Mouse (Mus musculus) heart, embryonic 15.5 days (tissue): ENCODE measurements around the gene Emb. TPM values are rescaled to one million over a fixed set of nuclear protein-coding genes. Genes with fewer than 3 reads are reported as not detected.

Experiments used
- ATAC-seq: fragments of 200-750 bp; cut with Nextera tagmentation; replicated peaks from 2 replicates; pipeline ENCODE4 v1.8.0; 2017; ENCODE audit warnings: low read depth, moderate TSS enrichment; ENCODE audit not compliant: insufficient number of reproducible peaks, insufficient read depth, low FRiP score
- H3K27ac ChIP-seq: fragments of 300-500 bp; sonication (generic); 2 replicates; pipeline ENCODE4 v1.5.1; 2015; ENCODE audit warnings: mild to moderate bottlenecking, inconsistent platforms
- H3K27me3 ChIP-seq: fragments of 300-500 bp; sonication (generic); 2 replicates; pipeline ENCODE4 v1.6.1; 2015; ENCODE audit warnings: inconsistent platforms
- H3K36me3 ChIP-seq: fragments of 300-500 bp; sonication (generic); 2 replicates; pipeline ENCODE4 v1.6.1; 2015; ENCODE audit warnings: mild to moderate bottlenecking, inconsistent platforms
- H3K4me1 ChIP-seq: fragments of 300-500 bp; sonication (generic); replicated peaks from 2 replicates; pipeline ENCODE4 v1.6.1; 2015; ENCODE audit warnings: inconsistent platforms
- H3K4me2 ChIP-seq: fragments of 300-500 bp; sonication (generic); 2 replicates; pipeline ENCODE4 v1.6.1; 2015; ENCODE audit warnings: inconsistent platforms, mild to moderate bottlenecking, moderate library complexity
- H3K4me3 ChIP-seq: fragments of 300-500 bp; sonication (generic); 2 replicates; pipeline ENCODE4 v1.5.1; 2015; ENCODE audit warnings: mild to moderate bottlenecking, inconsistent platforms
- H3K9ac ChIP-seq: fragments of 300-500 bp; sonication (generic); 2 replicates; pipeline ENCODE4 v1.6.1; 2015; ENCODE audit warnings: mild to moderate bottlenecking, inconsistent platforms
- H3K9me3 ChIP-seq: fragments of 300-500 bp; sonication (generic); replicated peaks from 2 replicates; pipeline ENCODE4 v1.6.1; 2016; ENCODE audit warnings: inconsistent platforms
- WGBS: fragments of 180-500 bp; shearing (Covaris S2); methylation state at CpG from one replicate; pipeline ENCODE4 v1.1.7; 2015; ENCODE audit warnings: mixed read lengths; 5-methylcytosine and 5-hydroxymethylcytosine counted together
- polyA plus RNA-seq: library from polyadenylated mRNA; unstranded; fragments of >200 nt; fragmentation: Nextera tagmentation; extraction: Ambion mirVana; gene quantifications from 2 replicates; pipeline ENCODE4 v1.2.1, GENCODE M21; 2015

Emb gene
- polyA plus RNA-seq, 1 experiment from 2014 or later: 5.7 TPM

DNA sequence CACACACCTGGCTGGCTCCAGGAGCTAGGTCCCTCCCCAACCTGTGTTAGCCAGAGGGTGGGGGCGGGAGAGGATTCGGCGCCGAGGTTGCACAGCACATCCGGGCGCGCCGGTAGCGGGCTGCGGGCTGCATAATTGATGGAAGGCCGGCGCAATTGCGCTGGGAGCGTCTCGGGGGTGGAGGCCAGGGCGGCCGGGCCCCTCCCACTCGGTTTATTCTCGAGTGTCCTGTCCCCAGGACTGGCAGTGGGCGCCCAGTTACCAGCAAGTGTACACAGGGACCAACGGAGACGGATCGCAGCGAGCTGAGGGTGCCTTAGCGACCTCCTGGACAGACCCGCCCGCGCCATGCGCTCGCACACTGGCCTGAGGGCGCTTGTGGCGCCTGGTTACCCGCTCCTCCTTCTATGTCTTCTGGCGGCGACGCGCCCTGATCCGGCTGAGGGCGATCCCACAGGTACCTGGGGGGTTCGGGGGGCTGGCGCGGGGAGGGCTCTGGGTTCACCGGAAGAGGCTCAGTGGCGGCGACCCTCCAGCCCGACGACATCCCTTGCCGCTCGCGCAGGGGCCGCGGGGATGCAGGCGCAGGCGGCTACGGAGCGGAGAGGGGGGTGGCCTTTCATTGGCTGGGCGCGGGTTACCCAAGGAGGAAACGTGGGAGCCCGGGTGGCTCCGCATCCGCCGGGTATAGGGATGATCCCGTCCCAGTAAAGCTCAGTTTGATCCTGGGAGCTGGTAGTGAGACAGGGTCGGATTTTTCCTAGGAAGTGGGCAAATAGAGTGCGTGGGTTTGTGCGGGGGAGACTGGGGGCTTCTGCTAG is 12.4 kb downstream of the Emb start, which contains the start of gene Gm17509:
TSS of gene Gm17509 (minus strand) at position 575 of the 821 bp plus-strand sequence.
- Histone ChIP-seq H3K4me2 (peak within 1 kb of the TSS; percentile 99), H3K9ac (peak within 1 kb of the TSS; percentile 58), H3K4me1 (peaks cover 14% of the 10 kb centered on the region), H3K9me3 (no peaks in the 10 kb centered on the region), H3K27ac (peak within 1 kb of the TSS; percentile 15; the same call in 1 of the 2 replicates), H3K4me3 (peak within 1 kb of the TSS; percentile 70), H3K27me3 (peaks cover 7% of the 10 kb centered on the region), H3K36me3 (no peaks in the 10 kb centered on the region)
- ATAC-seq: peak; percentile 59; the same call in 1 of the 2 replicates
- under 1% methylated on average over 67 of the region's 67 CpGs for WGBS

DNA sequence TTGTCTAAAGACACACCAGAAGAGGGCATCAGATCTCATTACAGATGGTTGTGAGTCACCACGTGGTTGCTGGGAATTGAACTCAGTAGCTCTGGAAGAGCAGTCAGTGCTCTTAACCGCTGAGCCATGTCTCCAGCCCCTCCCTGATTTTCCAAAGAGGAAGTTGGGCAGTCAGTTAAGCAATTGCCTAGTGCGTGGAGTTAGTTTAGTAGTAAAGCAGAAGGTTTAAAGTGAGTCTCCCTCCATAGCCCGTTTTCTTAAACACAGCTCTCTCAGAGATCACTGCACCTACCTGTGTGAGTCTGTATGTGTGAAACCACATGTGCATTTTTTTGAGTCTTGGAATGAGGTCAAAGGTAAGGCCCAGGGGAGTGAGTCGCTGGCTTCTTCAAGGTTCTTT is 14.8 kb downstream of the Emb start:
- H3K4me1 ChIP-seq: peaks cover 14% of the 10 kb centered on the region
- ATAC-seq: no peak
- 58% methylated on average over 5 of the region's 5 CpGs for WGBS

DNA sequence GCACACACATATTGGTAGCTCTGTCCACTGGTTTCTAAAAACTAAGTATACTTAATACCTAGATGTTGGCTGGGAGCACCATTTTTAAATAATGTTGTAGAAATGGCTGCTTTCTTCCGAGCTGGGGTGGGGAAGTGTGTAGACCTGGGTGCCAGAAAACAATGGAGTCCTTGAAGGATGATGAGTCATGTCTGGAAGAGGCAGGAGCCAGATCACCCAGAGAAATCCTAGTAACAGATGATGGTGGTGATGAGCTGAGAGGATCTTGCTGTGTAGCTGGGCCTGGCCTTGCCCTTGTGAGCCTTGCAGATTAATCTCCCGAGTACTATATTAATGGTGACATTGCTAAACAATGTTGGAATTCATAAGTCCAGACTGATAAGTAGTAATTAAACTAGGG is 16.6 kb downstream of the Emb start:
- no peak for ATAC-seq
- Histone ChIP-seq H3K9me3 (no peaks in the 10 kb centered on the region), H3K27me3 (peaks cover 7% of the 10 kb centered on the region), H3K27ac (no peak overlapping the region), H3K9ac (no peak overlapping the region), H3K36me3 (no peaks in the 10 kb centered on the region), H3K4me1 (peaks cover 14% of the 10 kb centered on the region), H3K4me3 (no peak overlapping the region), H3K4me2 (no peak overlapping the region)
- WGBS: 58% methylated on average over 2 of the region's 2 CpGs

More for the DNA sequence above, 14.8 kb downstream of the Emb start:
- no peaks in the 10 kb centered on the region for H3K9me3 ChIP-seq
- H3K9ac ChIP-seq: no peak overlapping the region
- no peak overlapping the region for H3K4me2 ChIP-seq
- no peak overlapping the region for H3K27ac ChIP-seq
- H3K27me3 ChIP-seq: peaks cover 7% of the 10 kb centered on the region
- H3K4me3 ChIP-seq: no peak overlapping the region
- H3K36me3 ChIP-seq: no peaks in the 10 kb centered on the region

DNA sequence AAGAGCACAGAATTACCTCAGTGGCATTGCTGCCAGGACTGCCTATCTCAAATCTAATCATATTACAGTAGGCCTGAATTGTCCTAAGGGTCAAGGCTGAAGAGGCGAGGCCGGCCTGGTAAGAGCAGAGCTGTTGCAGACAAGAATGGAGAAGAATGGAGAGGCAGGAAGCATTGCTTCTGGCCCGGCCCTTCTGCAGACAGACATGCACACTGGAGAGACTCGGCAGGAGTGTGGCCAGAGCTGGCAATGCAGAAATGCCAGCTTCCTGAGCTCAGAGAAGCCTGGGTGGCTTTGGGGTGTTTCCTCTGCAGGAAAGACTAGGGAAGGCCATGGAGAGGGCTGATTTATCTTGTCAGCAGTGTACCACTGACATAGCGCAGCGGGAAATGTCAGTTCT is 17.2 kb downstream of the Emb start:
- Histone ChIP-seq H3K27ac (no peak overlapping the region), H3K9ac (no peak overlapping the region), H3K27me3 (peaks cover under 1% of the 10 kb centered on the region), H3K4me2 (no peak overlapping the region), H3K9me3 (no peaks in the 10 kb centered on the region), H3K4me1 (peaks cover 7% of the 10 kb centered on the region), H3K36me3 (no peaks in the 10 kb centered on the region), H3K4me3 (no peak overlapping the region)
- no peak for ATAC-seq
- WGBS: 53% methylated on average over 6 of the region's 6 CpGs

DNA sequence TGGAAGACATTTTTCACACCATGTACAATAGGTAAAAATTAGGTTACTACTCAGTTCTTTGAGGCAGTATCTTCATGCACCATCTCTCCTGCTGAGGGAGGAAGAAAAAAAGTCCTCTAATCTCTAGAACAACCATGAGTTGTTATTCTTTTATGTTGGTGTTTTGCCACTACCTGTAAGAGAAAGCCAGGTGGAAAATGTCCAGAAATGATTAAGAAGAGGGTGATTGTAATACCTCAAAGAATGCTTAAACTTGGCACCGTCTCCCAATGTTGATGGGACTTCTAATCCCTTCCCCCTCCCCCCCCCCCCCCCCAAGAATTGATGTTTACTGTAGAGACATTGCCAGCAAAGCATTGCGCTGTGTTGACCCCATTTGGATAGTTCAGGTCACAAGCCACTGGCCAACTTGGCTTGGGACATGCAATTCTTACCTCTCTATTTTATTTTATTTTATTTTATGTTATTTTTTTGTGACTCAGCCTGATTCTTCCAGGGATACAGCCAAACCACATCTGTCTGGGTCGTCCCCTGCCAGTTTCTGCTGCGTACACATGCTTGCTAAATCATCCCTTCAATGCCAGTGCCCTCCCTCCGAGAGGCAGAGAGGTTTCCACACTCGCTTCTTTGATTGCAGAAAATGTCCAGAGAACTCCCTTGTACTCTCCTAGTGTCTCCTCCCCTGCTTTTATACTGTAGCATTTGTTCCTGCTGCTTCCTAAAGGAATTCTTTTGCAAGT is 22.2 kb downstream of the Emb start:
- no peaks in the 10 kb centered on the region for H3K9me3 ChIP-seq
- no peak overlapping the region for H3K4me2 ChIP-seq
- H3K4me1 ChIP-seq: peaks cover 3% of the 10 kb centered on the region
- H3K4me3 ChIP-seq: no peak overlapping the region
- no peak for ATAC-seq
- H3K27me3 ChIP-seq: no peaks in the 10 kb centered on the region
- no peak overlapping the region for H3K9ac ChIP-seq
- WGBS: 73% methylated on average over 6 of the region's 6 CpGs
- H3K36me3 ChIP-seq: no peaks in the 10 kb centered on the region
- H3K27ac ChIP-seq: no peak overlapping the region

DNA sequence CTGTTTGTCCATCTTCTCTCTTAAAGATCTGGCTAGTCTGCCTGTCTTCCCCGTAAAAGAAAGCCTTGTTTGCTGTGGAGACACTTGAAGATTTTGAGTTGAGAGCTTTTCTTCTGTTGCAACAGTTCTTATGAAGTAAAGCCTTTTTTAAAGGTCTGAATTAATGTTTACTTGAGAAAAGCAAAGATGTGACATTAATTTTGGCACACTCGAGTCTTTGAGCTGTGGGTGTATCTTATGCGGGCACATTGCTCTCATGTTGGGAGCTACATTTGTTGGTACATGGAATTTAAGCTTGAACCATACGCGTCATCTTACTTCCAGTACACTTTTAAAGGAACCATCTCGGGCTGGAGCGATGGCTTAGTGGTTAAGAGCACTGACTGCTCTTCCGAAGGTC is 25.5 kb downstream of the Emb start:
- Histone ChIP-seq H3K9ac (no peak overlapping the region), H3K27ac (no peak overlapping the region), H3K4me3 (no peak overlapping the region), H3K9me3 (no peaks in the 10 kb centered on the region), H3K36me3 (no peaks in the 10 kb centered on the region), H3K4me2 (no peak overlapping the region), H3K27me3 (no peaks in the 10 kb centered on the region), H3K4me1 (peaks cover 12% of the 10 kb centered on the region)
- 92% methylated on average over 8 of the region's 8 CpGs for whole genome bisulfite sequencing
- ATAC-seq: no peak

DNA sequence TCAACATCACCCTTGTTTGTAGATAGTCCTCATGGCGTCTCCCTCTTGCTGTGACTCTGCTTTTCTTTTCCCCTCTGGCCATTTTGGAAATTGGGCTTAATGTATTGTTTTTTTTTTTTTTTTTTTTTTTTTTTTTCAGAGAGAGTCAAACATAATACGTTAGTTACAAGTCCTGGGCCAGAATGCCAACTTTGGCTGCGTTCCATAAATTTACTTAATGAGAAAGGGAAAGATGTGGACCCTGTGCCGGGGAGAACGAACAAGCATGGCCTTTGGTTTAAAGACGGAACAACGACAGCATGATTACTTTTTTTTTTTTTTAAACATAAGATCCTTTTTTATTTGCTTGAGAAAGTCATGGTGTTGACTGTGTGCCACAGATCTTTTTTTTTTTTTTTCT is 26.1 kb downstream of the Emb start:
- Histone ChIP-seq H3K4me1 (peaks cover 12% of the 10 kb centered on the region), H3K36me3 (no peaks in the 10 kb centered on the region), H3K4me3 (no peak overlapping the region), H3K9ac (no peak overlapping the region), H3K4me2 (no peak overlapping the region), H3K27ac (no peak overlapping the region), H3K9me3 (no peaks in the 10 kb centered on the region), H3K27me3 (no peaks in the 10 kb centered on the region)
- ATAC-seq: no peak
- WGBS: 79% methylated on average over 7 of the region's 7 CpGs

DNA sequence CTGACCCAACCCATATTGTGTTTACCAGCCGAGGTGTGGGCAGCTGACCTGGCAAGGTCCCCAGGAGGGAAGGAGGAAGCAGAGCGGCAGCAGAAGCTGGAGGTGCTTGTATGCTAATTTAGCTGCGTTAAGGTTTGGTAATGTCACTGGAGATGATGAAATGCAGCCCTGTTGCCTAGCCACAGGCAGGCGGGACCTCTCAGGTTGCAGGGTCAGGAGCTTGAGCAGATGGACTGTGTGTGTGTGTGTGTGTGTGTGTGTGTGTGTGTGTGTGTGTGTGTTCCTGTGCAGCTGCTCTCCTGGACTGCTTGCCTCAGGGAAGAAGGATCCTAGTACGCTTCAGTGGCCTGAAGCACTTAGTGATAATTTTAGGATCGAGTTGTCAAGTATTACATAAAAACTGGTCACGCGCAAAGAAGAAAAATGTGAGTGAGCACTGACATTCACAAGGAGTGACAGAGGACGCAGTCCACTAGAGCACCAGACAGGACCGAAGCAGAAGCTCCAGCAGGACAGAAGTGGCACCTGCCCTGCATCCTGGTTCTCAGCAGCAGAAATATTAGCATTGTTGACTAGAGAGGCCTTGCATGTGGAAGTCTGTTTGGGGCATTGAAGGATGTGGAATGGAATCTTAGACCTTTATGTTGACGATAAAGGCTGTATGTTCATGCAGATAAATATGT is 27.3 kb downstream of the Emb start:
- H3K4me2 ChIP-seq: 0 out of 2 replicates have a peak overlapping the region, but pooled peaks have one; percentile 11
- no peak overlapping the region for H3K27ac ChIP-seq
- H3K9me3 ChIP-seq: no peaks in the 10 kb centered on the region
- H3K4me3 ChIP-seq: no peak overlapping the region
- no peaks in the 10 kb centered on the region for H3K27me3 ChIP-seq
- peak; percentile 58; the same call in 1 of the 2 replicates for ATAC-seq
- H3K4me1 ChIP-seq: peaks cover 12% of the 10 kb centered on the region
- no peaks in the 10 kb centered on the region for H3K36me3 ChIP-seq
- H3K9ac ChIP-seq: no peak overlapping the region
- 37% methylated on average over 11 of the region's 11 CpGs for WGBS

DNA sequence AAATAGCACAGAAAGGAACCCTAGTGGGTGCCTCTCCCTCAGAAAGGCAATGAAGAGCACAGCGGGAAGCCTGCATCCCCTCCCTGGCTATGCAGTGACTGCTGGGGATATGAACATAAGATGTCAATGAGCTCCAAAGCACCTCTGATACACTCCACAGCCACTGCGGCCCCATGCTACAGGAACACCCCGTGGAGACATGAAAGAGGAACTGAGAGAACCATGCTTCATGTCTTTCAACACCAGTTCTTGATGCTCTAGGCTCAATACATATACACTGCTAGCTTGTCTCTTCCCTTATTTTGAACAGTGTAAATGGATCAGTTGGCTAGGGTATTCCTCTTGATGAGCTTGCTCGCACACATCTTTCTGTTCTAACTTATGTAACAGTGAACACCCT is 28.8 kb downstream of the Emb start:
- no peak overlapping the region for H3K4me2 ChIP-seq
- no peaks in the 10 kb centered on the region for H3K27me3 ChIP-seq
- H3K36me3 ChIP-seq: no peaks in the 10 kb centered on the region
- H3K9me3 ChIP-seq: no peaks in the 10 kb centered on the region
- no peak overlapping the region for H3K4me3 ChIP-seq
- 57% methylated on average over 4 of the region's 4 CpGs for WGBS
- H3K4me1 ChIP-seq: peaks cover 12% of the 10 kb centered on the region
- H3K27ac ChIP-seq: no peak overlapping the region
- no peak for ATAC-seq
- H3K9ac ChIP-seq: no peak overlapping the region

DNA sequence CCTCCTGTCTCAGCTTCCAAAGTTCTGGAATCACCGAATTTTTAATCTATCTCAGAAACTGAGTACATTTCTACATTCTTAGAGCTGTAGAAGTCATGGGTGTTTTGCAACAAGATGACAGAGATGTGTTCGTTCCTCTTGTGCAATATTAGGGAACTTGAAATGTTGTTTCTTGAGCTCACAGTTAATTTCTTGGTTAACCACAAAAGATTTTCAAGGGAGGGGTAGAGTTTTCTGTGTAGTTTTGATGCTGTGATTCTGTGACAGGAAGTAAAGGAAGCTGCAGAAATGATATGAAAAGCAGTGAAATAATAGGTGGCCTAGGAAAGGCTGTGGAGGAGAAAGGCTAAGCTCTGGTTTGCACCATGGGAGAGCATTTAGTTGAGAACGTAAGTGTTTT is 33.7 kb downstream of the Emb start:
- no peak overlapping the region for H3K9ac ChIP-seq
- H3K4me2 ChIP-seq: no peak overlapping the region
- no peak overlapping the region for H3K4me3 ChIP-seq
- no peak overlapping the region for H3K27ac ChIP-seq
- no peaks in the 10 kb centered on the region for H3K27me3 ChIP-seq
- no peaks in the 10 kb centered on the region for H3K36me3 ChIP-seq
- WGBS: 79% methylated on average over 3 of the region's 3 CpGs
- H3K9me3 ChIP-seq: no peaks in the 10 kb centered on the region
- ATAC-seq: no peak
- 0 out of 2 replicates have a peak, but pooled peaks cover 4% of the 10 kb centered on the region for H3K4me1 ChIP-seq

DNA sequence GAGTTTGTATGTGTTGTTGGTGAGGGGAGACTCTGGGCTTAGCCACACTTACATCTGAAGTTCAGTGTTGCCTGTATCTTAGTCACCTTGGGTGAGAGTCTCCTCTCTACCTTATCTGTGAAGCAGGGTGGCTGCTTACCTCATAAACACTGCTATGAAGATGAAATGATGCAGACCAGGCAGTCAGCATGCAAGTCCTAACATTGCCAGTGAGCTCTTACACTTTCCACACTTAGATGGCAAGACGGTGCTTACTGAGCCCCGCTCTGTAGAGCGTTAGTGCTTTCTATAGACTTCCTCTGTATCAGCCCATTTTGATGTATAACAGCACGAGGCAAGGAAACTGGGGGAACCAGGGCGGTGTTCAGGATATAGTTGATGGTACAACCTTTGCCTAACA is 34.3 kb downstream of the Emb start:
- ATAC-seq: no peak
- Histone ChIP-seq H3K36me3 (no peaks in the 10 kb centered on the region), H3K9me3 (no peaks in the 10 kb centered on the region), H3K27me3 (no peaks in the 10 kb centered on the region), H3K4me1 (0 out of 2 replicates have a peak, but pooled peaks cover 4% of the 10 kb centered on the region), H3K9ac (no peak overlapping the region), H3K4me2 (no peak overlapping the region), H3K27ac (no peak overlapping the region), H3K4me3 (no peak overlapping the region)
- 78% methylated on average over 5 of the region's 5 CpGs for WGBS
